Mouse (Mus musculus): Measurements from ENCODE around the gene Gtf2h3.
"Not testable (repeated sequence)": the region's sequence is repeated elsewhere in the genome, so short reads cannot be mapped to it uniquely, and the experiment has no call there.

Gene Gtf2h3

DNA sequence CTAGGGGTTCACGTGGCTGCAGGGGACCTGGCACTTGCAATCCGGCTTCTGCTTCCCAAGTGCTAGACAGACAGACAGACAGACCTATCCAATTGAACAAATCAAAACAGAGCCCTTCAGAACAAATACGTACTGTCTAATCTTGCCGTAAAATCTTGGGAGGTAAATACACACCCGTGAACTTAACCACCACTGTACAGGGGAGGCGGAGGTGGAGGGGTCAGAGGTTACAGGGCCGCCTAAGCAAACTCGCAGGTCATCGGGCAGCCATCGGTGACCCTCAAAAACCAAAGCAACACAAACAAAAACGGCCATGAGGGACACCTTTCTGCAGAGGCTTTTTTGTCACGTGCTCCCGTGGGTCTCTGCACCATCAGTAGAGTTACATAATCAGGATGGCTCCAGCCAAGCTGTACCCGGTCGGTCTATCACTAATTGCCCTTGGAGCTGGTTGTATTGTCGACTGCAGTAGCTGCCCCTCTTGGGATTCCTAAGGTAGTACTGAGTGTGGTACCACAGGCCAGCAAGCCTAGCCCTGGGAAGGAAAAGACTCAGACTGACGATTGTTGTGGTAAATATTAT is 26.2 kb downstream of the Gtf2h3 start:
- Histone ChIP-seq H3K27me3 (ENCODE audit: control insufficient read depth, insufficient read depth, low read length, poor library complexity, severe bottlenecking) (no peaks in the 10 kb centered on the region), H3K36me3 (ENCODE audit: control insufficient read depth, insufficient read depth, low read length, poor library complexity, severe bottlenecking) (no peaks in the 10 kb centered on the region)

DNA sequence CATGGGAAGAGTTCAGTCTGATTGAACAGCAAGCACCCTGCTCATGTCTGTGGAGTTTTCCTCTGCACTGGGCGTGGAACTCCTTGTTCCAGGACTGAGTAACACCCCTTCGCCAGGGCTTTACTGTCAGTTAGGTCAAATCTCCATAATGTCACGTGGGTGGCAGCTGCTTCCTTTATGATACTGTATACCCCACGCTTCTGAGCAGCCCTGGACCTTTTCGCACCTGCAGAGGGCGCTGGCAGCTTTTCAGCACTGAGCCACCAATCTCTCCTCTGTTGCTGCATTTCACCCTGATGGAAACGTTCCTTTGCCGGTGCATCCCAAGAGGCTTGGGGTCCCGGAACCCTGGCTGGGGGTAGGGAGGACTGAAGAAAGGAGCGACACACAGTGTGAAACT is 32.0 kb downstream of the Gtf2h3 start:
- H3K27me3 ChIP-seq (ENCODE audit: control insufficient read depth, insufficient read depth, low read length, poor library complexity, severe bottlenecking), result no peaks in the 10 kb centered on the region
- H3K36me3 ChIP-seq (ENCODE audit: control insufficient read depth, insufficient read depth, low read length, poor library complexity, severe bottlenecking), result no peaks in the 10 kb centered on the region
- peak; percentile 41 for DNase-seq (ENCODE audit: low read depth, low spot score)

More for the DNA sequence above, 26.2 kb downstream of the Gtf2h3 start:
- no peak for DNase-seq (ENCODE audit: low read depth, low spot score)

DNA sequence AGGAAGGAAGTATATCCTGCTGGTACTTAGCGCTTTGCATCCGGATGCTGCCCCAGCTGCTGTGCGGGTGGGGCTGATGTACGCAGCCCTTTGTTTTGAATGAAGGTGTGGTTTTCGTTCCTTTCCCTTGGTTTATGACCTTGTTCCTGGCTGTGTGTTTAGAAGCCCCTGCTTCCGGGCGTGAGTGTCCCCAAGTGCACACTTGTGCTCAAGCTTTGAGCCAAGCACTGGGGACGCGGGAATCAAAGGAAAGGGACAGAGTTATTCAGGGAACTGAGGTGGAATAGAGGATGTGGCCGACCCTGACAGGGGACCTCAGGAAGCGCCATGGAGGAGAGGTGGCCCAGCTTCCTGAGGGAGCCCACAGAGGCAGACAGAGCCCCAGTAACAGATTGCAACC is 35.8 kb downstream of the Gtf2h3 start:
- no peak for DNase-seq (ENCODE audit: low read depth, low spot score)
- Histone ChIP-seq H3K36me3 (ENCODE audit: control insufficient read depth, insufficient read depth, low read length, poor library complexity, severe bottlenecking) (no peaks in the 10 kb centered on the region), H3K27me3 (ENCODE audit: control insufficient read depth, insufficient read depth, low read length, poor library complexity, severe bottlenecking) (no peaks in the 10 kb centered on the region)

DNA sequence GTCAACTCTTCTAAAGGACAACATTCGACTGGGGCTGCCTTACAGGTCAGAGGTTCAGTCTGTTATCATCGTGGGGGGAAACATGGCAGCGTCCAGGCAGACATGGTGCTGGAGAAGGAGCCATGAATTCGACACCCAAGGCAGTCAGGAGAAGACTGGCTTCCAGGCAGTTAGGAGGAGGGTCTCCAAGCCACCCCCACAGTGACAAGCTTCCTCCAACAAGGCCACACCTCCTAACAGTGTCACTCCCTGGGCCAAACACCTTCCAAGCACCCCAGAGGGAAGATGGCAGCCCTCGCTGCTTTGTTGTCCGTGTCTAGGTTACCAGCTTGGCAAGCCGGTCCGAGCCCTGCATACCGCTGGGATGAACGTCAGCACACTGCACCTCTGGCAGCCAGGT is 39.8 kb downstream of the Gtf2h3 start:
- Histone ChIP-seq H3K36me3 (ENCODE audit: control insufficient read depth, insufficient read depth, low read length, poor library complexity, severe bottlenecking) (no peaks in the 10 kb centered on the region), H3K27me3 (ENCODE audit: control insufficient read depth, insufficient read depth, low read length, poor library complexity, severe bottlenecking) (no peaks in the 10 kb centered on the region)
- DNase-seq (ENCODE audit: low read depth, low spot score), result no peak

DNA sequence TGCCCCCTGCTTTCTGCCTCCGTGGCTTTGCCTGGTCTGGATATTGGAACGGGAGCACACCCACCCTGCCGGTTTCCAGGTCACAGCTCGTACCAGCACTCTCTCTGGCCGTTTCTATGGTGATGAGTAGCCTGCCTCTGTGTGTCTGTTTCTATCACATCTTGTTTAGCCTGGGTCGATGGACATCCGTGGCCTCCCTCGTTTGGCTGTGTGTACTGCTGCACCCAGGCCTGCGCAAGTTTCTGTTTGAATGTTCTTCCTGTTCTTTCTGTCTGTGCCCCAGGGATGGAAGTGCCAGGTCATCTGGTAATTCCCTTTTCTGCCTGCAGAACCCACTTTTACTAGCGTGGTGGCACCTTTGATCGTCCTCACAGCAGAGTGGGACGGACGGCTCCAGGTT is 42.4 kb downstream of the Gtf2h3 start:
- no peak for DNase-seq (ENCODE audit: low read depth, low spot score)
- Histone ChIP-seq H3K27me3 (ENCODE audit: control insufficient read depth, insufficient read depth, low read length, poor library complexity, severe bottlenecking) (no peaks in the 10 kb centered on the region), H3K36me3 (ENCODE audit: control insufficient read depth, insufficient read depth, low read length, poor library complexity, severe bottlenecking) (no peaks in the 10 kb centered on the region)

DNA sequence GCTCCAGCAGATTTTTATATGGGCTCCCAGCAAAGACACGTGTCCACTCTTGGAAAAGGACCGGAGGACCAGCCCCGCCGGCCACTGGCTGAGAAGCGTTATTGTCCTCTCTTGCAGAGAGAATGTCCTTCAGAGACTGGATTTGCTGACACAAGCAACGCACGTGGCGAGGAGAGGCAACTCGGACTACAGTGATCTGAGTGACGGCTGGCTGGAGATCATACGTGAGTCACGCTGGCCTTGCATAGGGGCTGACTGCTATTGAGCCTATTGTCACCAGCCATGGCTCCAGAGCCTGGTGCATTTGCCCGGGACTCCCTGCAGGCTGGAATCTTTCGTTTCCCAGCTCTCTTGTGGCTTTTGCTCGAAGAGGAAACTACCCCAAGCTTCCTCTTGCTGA is 44.0 kb downstream of the Gtf2h3 start:
- H3K36me3 ChIP-seq (ENCODE audit: control insufficient read depth, insufficient read depth, low read length, poor library complexity, severe bottlenecking), result no peaks in the 10 kb centered on the region
- H3K27me3 ChIP-seq (ENCODE audit: control insufficient read depth, insufficient read depth, low read length, poor library complexity, severe bottlenecking), result no peaks in the 10 kb centered on the region
- DNase-seq (ENCODE audit: low read depth, low spot score), result no peak

DNA sequence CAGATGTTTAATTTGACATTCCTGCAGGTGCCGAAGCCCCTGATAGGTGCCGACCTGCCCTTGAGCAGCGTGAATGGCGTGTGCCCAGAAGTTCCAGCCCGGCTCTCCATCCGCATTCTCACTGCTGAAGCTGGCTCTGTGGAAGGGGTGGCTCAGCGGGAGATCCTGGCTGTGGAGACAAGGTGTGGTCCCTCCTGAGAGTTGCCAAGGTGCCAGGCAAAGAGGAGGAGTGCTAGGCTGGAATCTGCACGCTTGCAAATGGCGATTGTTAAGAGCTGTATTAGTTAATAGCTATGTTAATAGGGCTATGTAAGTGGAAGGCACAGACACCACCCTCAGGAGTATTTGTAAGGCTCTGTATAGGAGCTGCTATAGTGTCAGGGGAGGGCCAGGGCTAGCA is 45.4 kb downstream of the Gtf2h3 start:
- DNase-seq (ENCODE audit: low read depth, low spot score), result no peak
- Histone ChIP-seq H3K27me3 (ENCODE audit: control insufficient read depth, insufficient read depth, low read length, poor library complexity, severe bottlenecking) (no peaks in the 10 kb centered on the region), H3K36me3 (ENCODE audit: control insufficient read depth, insufficient read depth, low read length, poor library complexity, severe bottlenecking) (no peaks in the 10 kb centered on the region)

DNA sequence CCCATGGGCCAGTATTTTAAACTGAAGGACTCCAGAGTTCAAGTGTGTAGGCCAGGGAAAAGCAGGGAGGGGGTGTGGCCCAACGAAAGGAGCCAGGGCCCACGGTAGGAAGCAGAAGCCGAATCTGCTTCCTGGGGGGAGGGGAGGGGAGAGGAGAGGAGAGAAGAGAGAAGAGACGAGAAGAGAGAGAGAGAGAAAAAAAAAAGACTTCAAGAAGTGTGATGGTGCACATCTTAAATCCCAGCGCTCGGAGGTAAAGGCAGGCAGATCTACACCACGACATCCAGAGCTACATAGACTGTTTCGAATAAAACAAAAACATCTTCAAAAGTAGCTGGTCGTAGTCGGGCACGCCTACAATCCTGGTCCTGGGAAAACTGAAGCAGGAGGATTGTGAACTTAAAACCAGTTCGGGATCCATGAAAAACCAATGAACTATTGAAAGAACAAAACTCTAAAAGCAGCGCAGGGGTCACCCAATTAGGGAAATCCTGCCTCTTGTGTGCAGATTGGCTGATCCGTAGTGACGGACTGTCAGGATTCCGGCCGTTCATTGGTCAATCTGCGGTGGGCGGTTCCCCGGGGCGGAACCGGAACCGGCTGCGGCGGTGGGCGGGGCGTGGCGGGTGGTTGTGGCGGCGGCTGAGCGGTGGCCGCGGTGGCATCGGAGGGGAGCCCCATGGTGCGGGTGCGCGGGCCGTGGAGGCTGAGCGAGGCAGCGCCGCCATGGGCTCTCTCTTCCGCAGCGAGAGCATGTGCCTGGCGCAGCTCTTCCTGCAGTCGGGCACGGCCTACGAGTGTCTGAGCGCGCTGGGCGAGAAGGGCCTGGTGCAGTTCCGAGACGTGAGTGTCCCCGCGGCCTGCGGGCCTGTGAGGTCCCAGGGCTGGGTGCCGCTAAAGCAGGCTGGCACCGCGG is 49.8 kb downstream of the Gtf2h3 start, which contains the start of gene Atp6v0a2:
Gene Atp6v0a2, plus strand, starts transcription at position 129 of the 916 bp plus-strand sequence.
- no peaks in the 10 kb centered on the region for H3K36me3 ChIP-seq (ENCODE audit: control insufficient read depth, insufficient read depth, low read length, poor library complexity, severe bottlenecking)
- peak; percentile 93 for DNase-seq (ENCODE audit: low read depth, low spot score)
- H3K27me3 ChIP-seq (ENCODE audit: control insufficient read depth, insufficient read depth, low read length, poor library complexity, severe bottlenecking), result no peaks in the 10 kb centered on the region

DNA sequence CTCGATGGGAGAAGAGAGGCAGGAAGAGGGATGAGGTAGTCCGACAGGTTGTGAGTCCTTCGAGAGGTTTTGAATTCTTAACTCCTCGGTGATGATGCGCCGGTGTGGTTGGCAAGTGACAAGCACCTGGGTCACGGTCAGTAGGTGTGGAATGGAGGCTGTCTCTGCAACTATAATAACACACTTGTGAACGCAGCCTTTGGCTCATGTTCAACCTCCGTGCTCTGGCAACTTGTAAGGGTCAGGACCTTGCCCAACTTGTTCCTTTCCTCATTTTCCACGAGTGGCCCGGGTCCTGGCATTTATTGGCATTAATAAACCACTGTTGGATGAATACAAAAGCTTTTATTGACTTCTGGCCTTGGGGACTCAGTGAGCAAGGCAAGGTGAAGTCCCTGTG is 50.7 kb downstream of the Gtf2h3 start:
- DNase-seq (ENCODE audit: low read depth, low spot score), result peak; percentile 12
- Histone ChIP-seq H3K36me3 (ENCODE audit: control insufficient read depth, insufficient read depth, low read length, poor library complexity, severe bottlenecking) (peaks cover 4% of the 10 kb centered on the region; the same call in 1 of the 2 replicates), H3K27me3 (ENCODE audit: control insufficient read depth, insufficient read depth, low read length, poor library complexity, severe bottlenecking) (no peaks in the 10 kb centered on the region)

DNA sequence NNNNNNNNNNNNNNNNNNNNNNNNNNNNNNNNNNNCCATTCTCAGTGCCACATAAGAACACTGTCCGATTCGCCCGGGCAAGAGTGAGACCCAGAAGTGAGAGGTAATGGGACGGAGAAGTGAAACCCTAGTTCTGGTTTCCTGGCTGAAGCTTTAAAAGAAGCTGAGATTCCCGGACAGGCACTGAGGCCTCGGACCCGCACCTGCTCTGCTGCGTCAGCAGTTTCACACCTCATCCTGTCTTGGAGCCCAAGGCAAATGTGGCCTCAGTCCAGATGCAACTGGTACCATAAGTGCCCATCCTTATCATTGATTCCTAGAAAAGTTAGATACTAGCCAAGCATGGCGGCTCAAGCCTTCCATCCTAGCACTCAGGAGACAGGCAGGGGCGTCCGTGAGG is 52.7 kb downstream of the Gtf2h3 start:
- Histone ChIP-seq H3K36me3 (ENCODE audit: control insufficient read depth, insufficient read depth, low read length, poor library complexity, severe bottlenecking) (peaks cover 8% of the 10 kb centered on the region; the same call in 1 of the 2 replicates), H3K27me3 (ENCODE audit: control insufficient read depth, insufficient read depth, low read length, poor library complexity, severe bottlenecking) (no peaks in the 10 kb centered on the region)
- DNase-seq (ENCODE audit: low read depth, low spot score), result no peak

DNA sequence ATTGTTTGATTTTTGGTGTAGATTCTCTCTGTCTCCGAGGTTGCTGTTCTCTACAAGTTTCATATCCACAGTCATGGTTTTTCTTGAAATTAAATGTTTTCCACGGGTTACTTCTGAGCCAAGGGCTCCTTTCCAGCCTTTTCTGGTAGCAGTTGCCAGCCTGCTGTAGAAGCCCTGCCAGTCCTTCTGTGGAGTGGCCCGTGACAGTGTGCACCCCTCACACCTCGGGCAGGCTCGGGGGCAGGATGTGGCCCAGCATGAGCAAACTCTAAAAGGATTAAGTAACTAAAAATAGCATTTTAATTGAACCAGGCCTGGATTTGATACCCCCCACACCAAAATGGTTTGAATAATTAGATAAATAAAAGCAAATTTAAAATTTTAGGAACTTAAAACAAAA is 53.5 kb downstream of the Gtf2h3 start:
- peaks cover 8% of the 10 kb centered on the region; the same call in 1 of the 2 replicates for H3K36me3 ChIP-seq (ENCODE audit: control insufficient read depth, insufficient read depth, low read length, poor library complexity, severe bottlenecking)
- no peak for DNase-seq (ENCODE audit: low read depth, low spot score)
- no peaks in the 10 kb centered on the region for H3K27me3 ChIP-seq (ENCODE audit: control insufficient read depth, insufficient read depth, low read length, poor library complexity, severe bottlenecking)

DNA sequence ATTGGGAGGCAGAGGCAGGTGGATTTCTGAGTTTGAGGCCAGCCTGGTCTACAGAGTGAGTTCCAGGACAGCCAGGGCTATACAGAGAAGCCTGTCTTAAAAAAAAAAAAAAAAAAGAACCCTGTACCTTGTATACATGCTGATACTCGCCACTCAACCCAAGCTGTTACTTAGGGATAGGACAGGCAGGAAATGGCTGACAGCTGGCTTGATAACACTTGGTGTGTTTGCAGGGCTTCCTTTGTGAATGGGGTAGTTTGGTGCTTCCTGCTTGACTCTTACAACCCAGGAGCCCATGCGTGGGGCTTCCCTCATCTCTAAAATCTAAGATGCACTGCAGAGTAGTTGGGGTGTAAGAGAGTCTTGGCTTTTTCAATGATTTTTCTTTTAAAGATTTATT is 54.5 kb downstream of the Gtf2h3 start:
- DNase-seq (ENCODE audit: low read depth, low spot score), result no peak
- Histone ChIP-seq H3K27me3 (ENCODE audit: control insufficient read depth, insufficient read depth, low read length, poor library complexity, severe bottlenecking) (no peaks in the 10 kb centered on the region), H3K36me3 (ENCODE audit: control insufficient read depth, insufficient read depth, low read length, poor library complexity, severe bottlenecking) (peaks cover 13% of the 10 kb centered on the region; the same call in 1 of the 2 replicates)

DNA sequence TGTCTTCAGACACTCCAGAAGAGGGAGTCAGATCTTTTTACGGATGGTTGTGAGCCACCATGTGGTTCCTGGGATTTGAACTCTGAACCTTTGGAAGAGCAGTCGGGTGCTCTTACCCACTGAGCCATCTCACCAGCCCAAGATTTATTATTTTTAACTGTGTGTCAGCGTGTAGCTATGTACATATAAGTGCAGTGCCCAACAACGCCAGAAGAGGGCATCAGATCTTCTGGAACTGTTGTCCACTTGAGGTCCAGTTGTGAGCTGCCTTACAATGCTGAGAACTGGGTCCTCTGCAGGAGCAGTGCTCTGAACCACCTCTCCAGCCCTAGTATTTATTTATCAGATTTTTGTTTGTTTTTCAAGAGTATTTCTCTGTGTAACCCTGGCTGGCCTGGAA is 56.1 kb downstream of the Gtf2h3 start:
- not testable (repeated sequence) for H3K27me3 ChIP-seq (ENCODE audit: control insufficient read depth, insufficient read depth, low read length, poor library complexity, severe bottlenecking)
- peaks cover 19% of the 10 kb centered on the region; the same call in 1 of the 2 replicates for H3K36me3 ChIP-seq (ENCODE audit: control insufficient read depth, insufficient read depth, low read length, poor library complexity, severe bottlenecking)
- peak; percentile 37 for DNase-seq (ENCODE audit: low read depth, low spot score)

DNA sequence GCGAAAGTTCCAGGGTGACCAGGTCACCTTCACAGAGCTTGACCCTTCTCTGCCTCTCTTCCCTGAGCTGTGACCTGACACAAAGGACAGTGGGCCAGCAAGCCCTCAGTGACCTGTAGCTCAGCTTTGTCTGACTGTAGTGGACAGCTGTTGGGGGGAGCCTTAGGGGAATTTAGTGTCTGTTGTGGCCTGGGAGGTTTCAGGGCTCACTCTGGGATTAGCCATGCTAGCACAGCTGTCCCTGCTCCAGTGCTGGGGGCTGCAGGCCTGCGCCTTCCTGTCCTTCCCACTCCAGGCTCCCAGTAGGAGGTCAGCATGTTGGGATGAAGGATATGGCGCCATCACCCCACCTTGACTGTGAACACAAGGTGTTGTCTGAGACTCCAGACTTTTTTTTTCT is 57.2 kb downstream of the Gtf2h3 start:
- no peak for DNase-seq (ENCODE audit: low read depth, low spot score)
- Histone ChIP-seq H3K27me3 (ENCODE audit: control insufficient read depth, insufficient read depth, low read length, poor library complexity, severe bottlenecking) (no peaks in the 10 kb centered on the region), H3K36me3 (ENCODE audit: control insufficient read depth, insufficient read depth, low read length, poor library complexity, severe bottlenecking) (peaks cover 23% of the 10 kb centered on the region)

DNA sequence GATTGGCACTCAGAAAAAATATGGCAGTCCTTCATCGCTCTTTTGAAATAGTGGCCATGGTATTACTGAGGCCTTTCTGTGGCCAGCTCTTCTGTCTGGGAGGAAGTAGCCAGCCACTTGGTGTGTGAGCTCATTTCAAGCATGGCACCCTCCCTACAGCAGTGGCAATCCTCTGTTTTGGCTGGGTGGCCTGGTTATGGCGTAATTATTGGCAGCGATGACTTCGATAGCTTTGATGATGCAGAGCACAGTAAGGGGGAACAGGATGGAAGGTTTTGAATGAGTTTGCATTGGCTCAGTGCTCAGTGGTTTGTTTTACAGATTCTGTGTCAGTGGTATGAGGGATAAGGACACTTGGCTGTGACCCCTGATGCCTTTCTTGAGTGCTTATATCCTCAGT is 57.8 kb downstream of the Gtf2h3 start:
- no peaks in the 10 kb centered on the region for H3K27me3 ChIP-seq (ENCODE audit: control insufficient read depth, insufficient read depth, low read length, poor library complexity, severe bottlenecking)
- H3K36me3 ChIP-seq (ENCODE audit: control insufficient read depth, insufficient read depth, low read length, poor library complexity, severe bottlenecking), result peaks cover 25% of the 10 kb centered on the region
- no peak for DNase-seq (ENCODE audit: low read depth, low spot score)

Data from splenic B cell, adult 2 months (primary cell).